Mouse (Mus musculus): ENCODE results near the gene Ppp1r1b. TPM values are rescaled to one million over a fixed set of nuclear protein-coding genes. Genes with fewer than 3 reads are reported as not detected.

Gene Ppp1r1b
- polyA plus RNA-seq, 1 experiment from 2014 or later, result 60.9 TPM

- 74% methylated on average over 18 of the region's 18 CpGs for WGBS
- H3K9ac ChIP-seq, result no peak overlapping the region
- H3K4me1 ChIP-seq (replicated peaks), result peaks cover 45% of the 10 kb centered on the region
- H3K9me3 ChIP-seq (replicated peaks), result no peaks in the 10 kb centered on the region
- H3K36me3 ChIP-seq, result no peaks in the 10 kb centered on the region
- H3K4me2 ChIP-seq, result no peak overlapping the region
- no peak overlapping the region for H3K4me3 ChIP-seq
- ATAC-seq (replicated peaks; ENCODE audit: insufficient number of reproducible peaks, insufficient read depth, low FRiP score, low read depth), result no peak
- peaks cover 64% of the 10 kb centered on the region for H3K27me3 ChIP-seq
- no peak overlapping the region for H3K27ac ChIP-seq
These were observed 4.2 kb downstream of the Ppp1r1b start for GRCm38 (mm10) chr11:98352272-98352990.

DNA sequence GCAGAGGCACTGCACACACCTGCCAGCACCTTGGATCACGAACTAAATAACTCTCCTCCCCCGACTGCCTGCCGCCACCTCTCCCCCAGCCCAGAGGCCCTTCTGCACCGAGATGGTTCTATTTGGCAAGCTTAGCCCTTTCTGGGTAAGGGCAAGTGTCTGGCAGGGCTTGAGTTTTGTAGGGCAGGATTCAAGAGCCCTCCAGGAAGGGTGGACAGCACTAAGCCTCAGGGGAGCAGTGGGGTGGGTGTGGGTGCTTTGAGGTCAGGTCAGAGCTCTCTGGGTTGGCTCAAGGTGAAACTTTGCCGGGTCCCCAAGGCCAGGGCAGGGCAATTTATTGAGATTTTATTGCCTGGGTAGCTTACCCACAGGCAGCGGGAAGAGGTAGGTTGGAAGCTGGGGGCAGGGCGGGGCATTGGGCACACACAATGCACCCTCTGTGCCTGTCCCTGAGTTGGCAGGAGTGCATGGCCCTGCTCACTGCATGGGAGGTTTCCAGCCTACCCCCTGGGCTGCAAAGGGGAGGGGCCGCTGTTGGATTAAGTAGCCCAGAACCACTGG is 5.5 kb downstream of the Ppp1r1b start:
- H3K9me3 ChIP-seq (replicated peaks), result no peaks in the 10 kb centered on the region
- H3K4me1 ChIP-seq (replicated peaks), result peaks cover 38% of the 10 kb centered on the region
- no peak for ATAC-seq (replicated peaks; ENCODE audit: insufficient number of reproducible peaks, insufficient read depth, low FRiP score, low read depth)
- peaks cover 52% of the 10 kb centered on the region for H3K27me3 ChIP-seq
- WGBS, result 47% methylated on average over 8 of the region's 8 CpGs
- H3K4me2 ChIP-seq, result no peak overlapping the region
- H3K4me3 ChIP-seq, result no peak overlapping the region
- no peaks in the 10 kb centered on the region for H3K36me3 ChIP-seq
- no peak overlapping the region for H3K27ac ChIP-seq
- H3K9ac ChIP-seq, result no peak overlapping the region

DNA sequence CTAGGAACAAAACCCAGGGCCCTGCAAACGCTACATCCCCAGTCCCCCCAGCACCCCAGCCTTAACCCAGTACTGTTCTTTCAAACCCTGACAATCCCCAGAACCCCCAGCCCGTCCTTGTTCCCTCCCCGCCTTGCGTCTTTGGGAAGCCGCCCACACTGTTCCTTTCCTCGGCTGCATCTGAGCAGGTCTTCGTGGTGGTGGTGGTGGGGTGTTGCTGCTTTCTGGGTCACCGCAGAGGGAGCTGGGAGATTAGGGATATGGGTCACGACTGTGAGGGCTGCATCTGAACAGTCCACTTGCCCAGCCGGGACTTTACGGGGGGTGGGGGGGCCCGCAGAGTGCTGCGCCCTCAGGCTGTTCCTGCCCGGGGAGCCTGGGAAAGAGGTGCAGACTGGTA is 6.2 kb downstream of the Ppp1r1b start:
- no peak overlapping the region for H3K4me2 ChIP-seq
- H3K27me3 ChIP-seq, result peaks cover 45% of the 10 kb centered on the region
- no peak overlapping the region for H3K4me3 ChIP-seq
- no peaks in the 10 kb centered on the region for H3K9me3 ChIP-seq (replicated peaks)
- H3K27ac ChIP-seq, result no peak overlapping the region
- H3K36me3 ChIP-seq, result no peaks in the 10 kb centered on the region
- H3K4me1 ChIP-seq (replicated peaks), result peaks cover 39% of the 10 kb centered on the region
- 68% methylated on average over 14 of the region's 14 CpGs for WGBS
- no peak for ATAC-seq (replicated peaks; ENCODE audit: insufficient number of reproducible peaks, insufficient read depth, low FRiP score, low read depth)
- no peak overlapping the region for H3K9ac ChIP-seq

- no peak overlapping the region for H3K9ac ChIP-seq
- H3K36me3 ChIP-seq, result no peaks in the 10 kb centered on the region
- H3K27ac ChIP-seq, result no peak overlapping the region
- H3K4me3 ChIP-seq, result no peak overlapping the region
- no peaks in the 10 kb centered on the region for H3K9me3 ChIP-seq (replicated peaks)
- H3K27me3 ChIP-seq, result peaks cover 31% of the 10 kb centered on the region
- WGBS, result 7% methylated on average over 6 of the region's 6 CpGs
- ATAC-seq (replicated peaks; ENCODE audit: insufficient number of reproducible peaks, insufficient read depth, low FRiP score, low read depth), result no peak
- peaks cover 44% of the 10 kb centered on the region for H3K4me1 ChIP-seq (replicated peaks)
- H3K4me2 ChIP-seq, result no peak overlapping the region
These were observed 7.6 kb downstream of the Ppp1r1b start for GRCm38 (mm10) chr11:98355732-98356299.

- peaks cover 53% of the 10 kb centered on the region for H3K4me1 ChIP-seq (replicated peaks)
- 0 out of 2 replicates have a peak overlapping the region, but pooled peaks have one; percentile 17 for H3K9ac ChIP-seq
- peak overlapping the region; percentile 71; the same call in 1 of the 2 replicates for H3K4me3 ChIP-seq
- no peaks in the 10 kb centered on the region for H3K9me3 ChIP-seq (replicated peaks)
- H3K27me3 ChIP-seq, result peaks cover 22% of the 10 kb centered on the region
- H3K4me2 ChIP-seq, result peak overlapping the region; percentile 80; the same call in 1 of the 2 replicates
- no peak for ATAC-seq (replicated peaks; ENCODE audit: insufficient number of reproducible peaks, insufficient read depth, low FRiP score, low read depth)
- H3K36me3 ChIP-seq, result no peaks in the 10 kb centered on the region
- 63% methylated on average over 7 of the region's 7 CpGs for WGBS
- H3K27ac ChIP-seq, result peak overlapping the region; percentile 89
These were observed 8.6 kb downstream of the Ppp1r1b start for GRCm38 (mm10) chr11:98356625-98357394.

DNA sequence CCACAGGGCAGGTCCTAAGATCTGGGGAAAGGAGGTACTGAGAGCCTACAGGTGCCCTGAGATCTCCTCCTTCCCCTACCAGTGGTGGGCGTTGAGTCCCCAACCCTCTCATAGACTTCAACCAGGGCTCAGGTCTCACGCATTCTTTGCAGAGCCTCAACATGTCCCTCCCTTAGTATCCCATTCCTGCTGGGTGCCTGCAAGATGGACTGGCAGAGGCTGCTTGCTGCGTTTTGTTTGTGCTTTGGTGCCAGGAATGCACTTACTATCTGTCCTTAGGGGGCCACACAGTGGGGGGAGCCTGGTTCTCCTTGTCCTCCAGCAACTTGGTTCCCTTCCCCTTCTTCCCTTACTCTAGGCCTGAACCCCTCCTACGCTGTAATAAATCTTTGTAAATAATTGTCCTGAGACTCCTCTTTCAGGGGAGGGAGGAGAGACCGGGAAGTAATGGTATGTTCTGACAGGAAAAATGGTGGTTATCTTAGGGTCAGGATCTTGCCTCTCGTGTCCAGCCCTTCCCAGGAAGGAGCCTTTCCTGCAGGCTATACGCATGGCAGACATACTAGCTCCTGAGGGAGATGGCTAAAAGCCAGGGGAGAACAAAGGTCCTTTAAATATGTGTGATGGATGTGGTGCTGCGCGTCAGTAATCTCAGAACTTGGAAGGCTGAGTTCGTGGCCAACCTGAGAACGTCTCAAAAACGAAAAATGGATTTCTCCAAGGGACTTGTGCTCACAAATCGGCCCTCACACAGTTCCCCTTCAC is 9.4 kb downstream of the Ppp1r1b start:
- Histone ChIP-seq H3K4me1 (replicated peaks) (peaks cover 57% of the 10 kb centered on the region), H3K9ac (peak overlapping the region; percentile 49), H3K4me3 (peak overlapping the region; percentile 71), H3K27ac (peak overlapping the region; percentile 89), H3K36me3 (no peaks in the 10 kb centered on the region), H3K27me3 (peaks cover 16% of the 10 kb centered on the region), H3K4me2 (peak overlapping the region; percentile 80), H3K9me3 (replicated peaks) (no peaks in the 10 kb centered on the region)
- no peak for ATAC-seq (replicated peaks; ENCODE audit: insufficient number of reproducible peaks, insufficient read depth, low FRiP score, low read depth)
- 9% methylated on average over 13 of the region's 13 CpGs for WGBS

DNA sequence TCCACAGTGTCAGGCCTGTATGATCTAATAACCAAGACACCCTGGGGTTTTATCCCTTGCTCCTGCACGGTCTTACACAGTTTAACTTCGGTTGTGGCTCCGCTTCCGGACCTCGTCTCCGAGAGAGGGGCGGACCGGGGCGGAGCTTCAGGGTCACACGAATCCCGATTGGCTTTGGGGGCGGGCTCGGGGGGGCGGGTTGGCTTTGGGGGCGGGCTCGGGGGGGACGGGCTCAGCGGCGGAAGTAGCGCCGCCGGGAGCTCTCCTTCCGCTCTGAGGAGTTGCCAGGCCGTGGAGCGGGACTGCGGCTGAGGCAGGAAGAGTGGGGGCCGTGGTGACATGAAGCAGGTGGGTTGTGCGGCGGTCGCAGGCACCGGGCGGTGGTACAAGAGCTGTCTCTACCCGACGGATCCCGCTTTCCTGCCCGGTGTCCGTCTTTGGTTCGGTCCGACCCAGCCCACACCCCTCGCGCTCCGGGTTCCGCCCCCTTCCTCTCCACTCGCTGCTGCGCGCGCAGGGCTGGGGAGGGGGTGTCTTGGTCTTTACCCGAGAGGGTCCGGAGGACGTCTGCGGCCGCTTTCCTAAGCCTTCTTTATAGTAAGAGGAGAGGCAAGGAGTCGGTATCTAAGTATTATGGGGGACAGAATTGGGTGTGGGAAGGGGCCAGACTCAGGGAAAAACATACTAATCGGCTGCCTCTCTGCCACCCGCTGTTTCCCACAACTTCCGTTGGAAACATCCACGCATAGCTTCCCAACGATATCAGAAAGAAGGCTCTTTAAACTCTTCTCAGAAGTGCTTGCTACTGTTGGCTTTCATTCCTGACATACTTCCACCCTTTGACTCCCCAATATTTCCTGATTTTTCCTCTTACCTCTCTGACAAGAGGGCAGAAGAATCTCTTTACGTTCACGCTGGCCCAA is 10.2 kb downstream of the Ppp1r1b start, which contains the start of gene Stard3:
TSS of gene Stard3 (plus strand) at position 208 of the 923 bp plus-strand sequence.
- peaks cover 13% of the 10 kb centered on the region for H3K27me3 ChIP-seq
- no peaks in the 10 kb centered on the region for H3K36me3 ChIP-seq
- peak within 1 kb of the TSS; percentile 71 for H3K4me3 ChIP-seq
- no peaks in the 10 kb centered on the region for H3K9me3 ChIP-seq (replicated peaks)
- H3K4me2 ChIP-seq, result peak within 1 kb of the TSS; percentile 80
- H3K9ac ChIP-seq, result peak within 1 kb of the TSS; percentile 79
- under 1% methylated on average over 60 of the region's 60 CpGs for WGBS
- ATAC-seq (replicated peaks; ENCODE audit: insufficient number of reproducible peaks, insufficient read depth, low FRiP score, low read depth), result peak; percentile 77
- peak within 1 kb of the TSS; percentile 89 for H3K27ac ChIP-seq
- peaks cover 57% of the 10 kb centered on the region for H3K4me1 ChIP-seq (replicated peaks)

- Histone ChIP-seq H3K27ac (peak overlapping the region; percentile 35; the same call in 1 of the 2 replicates), H3K4me1 (replicated peaks) (peaks cover 59% of the 10 kb centered on the region), H3K9me3 (replicated peaks) (no peaks in the 10 kb centered on the region), H3K4me3 (no peak overlapping the region), H3K27me3 (no peaks in the 10 kb centered on the region), H3K36me3 (no peaks in the 10 kb centered on the region), H3K4me2 (0 out of 2 replicates have a peak overlapping the region, but pooled peaks have one; percentile 13), H3K9ac (no peak overlapping the region)
- 68% methylated on average over 9 of the region's 9 CpGs for WGBS
- no peak for ATAC-seq (replicated peaks; ENCODE audit: insufficient number of reproducible peaks, insufficient read depth, low FRiP score, low read depth)
These were observed 12.8 kb downstream of the Ppp1r1b start for GRCm38 (mm10) chr11:98360866-98361521.

GRCm38 (mm10) chr11:98363817-98364216 is 15.6 kb downstream of the Ppp1r1b start:
- Histone ChIP-seq H3K36me3 (no peaks in the 10 kb centered on the region), H3K4me3 (no peak overlapping the region), H3K9me3 (replicated peaks) (no peaks in the 10 kb centered on the region), H3K9ac (no peak overlapping the region), H3K4me2 (no peak overlapping the region), H3K27me3 (no peaks in the 10 kb centered on the region), H3K4me1 (replicated peaks) (peaks cover 66% of the 10 kb centered on the region), H3K27ac (no peak overlapping the region)
- no peak for ATAC-seq (replicated peaks; ENCODE audit: insufficient number of reproducible peaks, insufficient read depth, low FRiP score, low read depth)
- WGBS, result 76% methylated on average over 5 of the region's 5 CpGs
